Mouse (Mus musculus) adrenal gland, postnatal 10 days (tissue): ENCODE results near the gene Lhfpl2. TPM values are rescaled to one million over a fixed set of nuclear protein-coding genes. Genes with fewer than 3 reads are reported as not detected.
A peak's percentile ranks its signal among the peaks of the same experiment; 100 is the strongest.

Source experiments
- DNase-seq: peaks from one replicate; pipeline ENCODE4 v3.0.0; 2021; ENCODE audit warnings: mixed read lengths
- total RNA-seq, 2 experiments: library from RNA; stranded (reverse); gene quantifications; 2 replicates each; pipeline ENCODE4 v1.2.3; 2021

Gene Lhfpl2
- total RNA-seq, 2 experiments from 2014 or later: 29.8 to 39.6 TPM

DNA sequence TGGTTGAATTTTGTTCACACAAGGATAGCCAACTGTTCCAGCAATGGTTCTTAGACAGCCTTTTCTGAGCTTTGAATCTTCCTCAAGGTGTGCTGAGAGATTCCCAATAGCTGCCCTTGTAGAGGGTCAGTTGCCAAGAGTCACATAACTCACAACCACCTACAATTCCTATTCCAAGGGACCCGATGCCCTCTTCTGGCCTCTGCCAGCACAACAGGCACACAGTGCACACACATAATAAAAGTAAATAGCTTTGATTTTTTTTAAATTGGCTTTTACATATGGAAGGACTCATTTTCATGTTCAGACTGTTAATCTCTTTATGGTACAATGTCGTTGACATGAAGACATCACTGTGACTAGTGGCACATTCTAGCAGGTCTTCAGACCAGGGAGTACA is 155.1 kb downstream of the Lhfpl2 start:
- no peak for DNase-seq

DNA sequence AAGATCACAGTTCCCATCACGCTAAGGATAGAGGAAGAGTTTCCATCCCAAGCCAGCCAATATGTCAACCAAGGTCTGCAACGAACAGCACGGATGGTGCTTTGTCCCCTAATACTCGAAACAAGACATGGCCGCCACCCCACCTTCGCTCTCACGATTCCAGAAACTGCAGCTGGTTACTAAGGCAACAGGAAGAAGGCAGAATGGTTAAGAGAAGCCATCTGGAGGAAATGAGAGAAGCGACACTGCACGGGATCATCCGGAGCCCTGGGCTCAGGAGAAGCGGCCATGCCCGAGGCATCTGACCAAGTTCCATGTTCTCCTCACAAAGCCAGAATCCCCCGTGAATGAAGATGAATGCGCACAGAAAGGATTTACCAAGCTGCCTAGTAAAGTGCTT is 166.0 kb downstream of the Lhfpl2 start:
- DNase-seq: no peak

- no peak for DNase-seq
Measured at GRCm38 (mm10) chr13:94224717-94225705, 167.4 kb downstream of the Lhfpl2 start.

DNA sequence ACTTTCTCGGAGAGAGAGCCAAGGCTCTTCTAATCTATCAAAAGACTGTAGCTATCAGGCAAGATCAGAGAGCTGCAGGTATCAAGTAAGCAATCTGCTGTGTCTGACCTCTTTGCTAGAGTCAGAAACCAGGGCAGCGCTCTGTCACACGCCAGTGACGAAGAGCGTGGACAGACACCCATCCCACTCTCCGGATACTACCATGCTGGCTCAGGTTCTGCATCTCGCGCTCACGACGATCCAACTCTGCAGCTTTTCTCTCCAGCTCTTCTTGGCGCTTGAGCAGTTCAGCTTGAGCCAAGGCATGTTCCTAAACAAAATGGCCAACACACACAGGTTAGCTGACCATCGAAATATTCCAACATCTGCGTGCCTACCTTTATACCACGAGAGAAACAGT is 174.3 kb downstream of the Lhfpl2 start:
- no peak for DNase-seq

GRCm38 (mm10) chr13:94239488-94239887 is 181.9 kb downstream of the Lhfpl2 start:
- no peak for DNase-seq

DNA sequence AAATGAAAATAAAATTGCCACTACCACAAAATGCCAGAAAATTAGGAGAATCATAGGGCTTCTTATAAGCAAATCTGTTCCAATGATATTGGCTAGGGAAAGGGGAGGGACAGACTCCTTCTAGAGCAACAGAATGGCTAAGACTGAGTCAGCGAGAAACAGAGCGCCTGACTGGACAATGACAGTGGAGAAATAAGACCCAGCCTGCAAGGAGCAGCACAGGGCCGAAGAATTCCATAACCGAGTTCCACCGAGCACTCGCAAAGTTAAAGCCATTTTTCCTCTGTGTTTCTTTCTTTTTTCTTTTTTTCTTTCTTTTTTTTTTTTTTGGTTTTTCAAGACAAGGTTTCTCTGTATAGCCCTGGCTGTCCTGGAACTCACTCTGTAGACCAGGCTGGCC is 182.5 kb downstream of the Lhfpl2 start:
- DNase-seq: peak; percentile 21

- DNase-seq: no peak
Measured at GRCm38 (mm10) chr13:94240873-94241272, 183.3 kb downstream of the Lhfpl2 start.

DNA sequence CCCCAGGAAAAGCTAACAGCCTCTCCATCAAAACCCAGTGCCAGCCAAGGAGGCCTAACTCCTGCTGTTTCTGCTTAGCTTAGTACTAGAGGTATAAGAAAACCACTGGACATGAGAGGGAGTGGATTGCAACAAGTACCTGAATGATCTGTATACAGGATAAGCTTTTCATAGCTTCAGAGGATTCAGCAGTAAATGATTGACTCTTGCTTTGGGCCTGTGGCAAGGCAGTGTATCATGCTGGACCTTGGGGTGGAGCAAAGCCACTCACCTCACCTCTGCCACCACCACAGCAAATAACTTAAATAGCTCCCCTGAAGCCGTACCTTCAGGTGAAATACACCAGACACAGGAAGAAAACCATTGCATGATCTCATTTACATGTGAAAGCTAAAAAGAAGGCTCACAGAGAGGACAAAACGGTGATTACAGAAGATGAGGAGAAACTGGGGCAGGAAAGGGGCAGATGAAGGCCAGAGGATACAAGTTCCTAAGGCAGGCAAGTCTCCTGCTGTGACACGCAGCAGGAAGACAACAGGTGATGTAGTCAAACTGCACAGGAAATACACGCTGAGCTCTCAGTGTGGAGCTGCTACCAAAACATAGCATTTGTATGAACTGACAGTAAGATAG is 184.4 kb downstream of the Lhfpl2 start:
- no peak for DNase-seq

- DNase-seq: no peak
Measured at GRCm38 (mm10) chr13:94242897-94243296, 185.3 kb downstream of the Lhfpl2 start.

Other genes with a start within 250 kb of the Lhfpl2 start
- 10 to 100 TPM; 39.2 to 45.3 TPM for gene Scamp1, start 228.1 kb downstream of the Lhfpl2 start, total RNA-seq